Mouse (Mus musculus): ENCODE measurements around the gene Larp7. TPM values are rescaled to one million over a fixed set of nuclear protein-coding genes. Genes with fewer than 3 reads are reported as not detected.

Gene Larp7
- polyA plus RNA-seq, 1 experiment = 2.1 TPM

DNA sequence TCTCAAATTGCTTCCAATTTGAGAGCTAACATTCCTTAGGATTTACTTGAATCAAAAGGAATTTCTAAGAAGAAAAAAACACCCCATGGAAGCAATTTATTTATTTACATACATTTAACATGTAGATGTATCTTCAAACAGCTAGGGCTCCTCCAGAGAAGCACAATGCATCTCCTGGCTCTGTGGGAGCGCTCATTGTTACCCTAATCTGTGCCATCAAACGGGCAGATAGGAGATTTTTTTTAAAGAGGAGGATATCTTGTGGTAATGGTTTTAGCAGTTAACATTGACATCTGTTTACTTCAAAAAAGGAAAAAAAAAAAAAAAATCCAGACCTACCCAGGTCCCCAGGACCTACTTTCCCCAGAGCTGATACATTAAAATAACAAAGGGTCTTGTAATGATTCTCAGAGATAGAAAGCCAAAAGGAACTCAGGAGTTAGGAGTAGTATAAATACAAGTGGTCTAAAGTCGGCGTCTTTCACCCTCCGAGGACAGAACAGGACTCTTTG is 8.5 kb downstream of the Larp7 start:
- WGBS = 45% methylated on average over 5 of the region's 5 CpGs
- TF ChIP-seq POLR2A (IDR thresholded peaks at IDR 0.05; ENCODE audit: borderline replicate concordance, extremely low read depth, low read depth, low read length) = no peak
- TF ChIP-seq CTCF (IDR thresholded peaks at IDR 0.05; ENCODE audit: insufficient read depth, low read length) = no peak
- Histone ChIP-seq H3K4me1 (ENCODE audit: control insufficient read depth, insufficient read depth, low read length) (no peaks in the 10 kb centered on the region), H3K4me3 (replicated peaks; ENCODE audit: extremely low read depth, low read depth, low read length) (no peak overlapping the region)
- no peak for DNase-seq

DNA sequence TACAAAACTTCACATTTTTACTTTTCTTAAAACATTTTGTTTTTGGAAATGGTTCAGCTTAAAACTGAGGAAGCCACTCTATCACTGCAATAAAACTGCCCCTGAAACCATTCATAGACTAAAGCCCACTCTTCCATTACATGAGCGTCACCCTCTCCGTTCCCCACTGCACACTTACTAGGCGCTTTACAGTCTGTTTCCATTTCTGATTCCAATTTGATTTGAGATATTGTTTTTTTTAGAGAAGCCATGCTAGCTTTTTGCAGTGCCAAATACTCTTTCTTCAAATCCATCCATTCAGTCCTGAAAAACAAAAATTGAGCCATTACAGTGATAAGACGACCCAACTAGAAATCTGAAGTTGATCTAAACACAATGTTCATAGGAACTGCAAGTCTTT is 9.2 kb downstream of the Larp7 start:
- DNase-seq = no peak
- Histone ChIP-seq H3K4me3 (replicated peaks; ENCODE audit: extremely low read depth, low read depth, low read length) (no peak overlapping the region), H3K4me1 (ENCODE audit: control insufficient read depth, insufficient read depth, low read length) (no peaks in the 10 kb centered on the region)
- 88% methylated on average over 4 of the region's 4 CpGs for WGBS
- TF ChIP-seq POLR2A (IDR thresholded peaks at IDR 0.05; ENCODE audit: borderline replicate concordance, extremely low read depth, low read depth, low read length) (no peak), CTCF (IDR thresholded peaks at IDR 0.05; ENCODE audit: insufficient read depth, low read length) (no peak)

DNA sequence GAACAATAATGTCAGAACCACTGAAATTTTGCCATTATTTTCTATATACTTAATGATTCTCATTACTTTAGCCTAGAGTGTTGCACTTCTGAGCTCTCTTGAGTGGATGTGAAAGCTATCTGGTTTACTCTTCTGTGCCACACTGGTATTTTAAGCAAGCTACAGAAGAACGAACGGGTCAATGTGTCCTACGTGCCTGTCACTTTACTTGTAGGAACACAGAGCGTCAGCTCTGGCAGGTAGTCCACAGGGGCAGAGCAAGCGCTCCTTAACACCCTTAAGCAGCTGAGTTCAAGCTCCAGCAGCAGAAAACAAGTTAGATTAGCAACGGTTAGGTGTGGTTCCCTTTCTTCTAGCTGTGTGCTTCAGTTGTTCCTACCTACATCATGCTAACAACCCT is 14.0 kb downstream of the Larp7 start:
- 79% methylated on average over 6 of the region's 6 CpGs for WGBS
- TF ChIP-seq POLR2A (IDR thresholded peaks at IDR 0.05; ENCODE audit: borderline replicate concordance, extremely low read depth, low read depth, low read length) (no peak), CTCF (IDR thresholded peaks at IDR 0.05; ENCODE audit: insufficient read depth, low read length) (no peak)
- H3K4me3 ChIP-seq (replicated peaks; ENCODE audit: extremely low read depth, low read depth, low read length) = no peak overlapping the region
- no peaks in the 10 kb centered on the region for H3K4me1 ChIP-seq (ENCODE audit: control insufficient read depth, insufficient read depth, low read length)
- DNase-seq = no peak

DNA sequence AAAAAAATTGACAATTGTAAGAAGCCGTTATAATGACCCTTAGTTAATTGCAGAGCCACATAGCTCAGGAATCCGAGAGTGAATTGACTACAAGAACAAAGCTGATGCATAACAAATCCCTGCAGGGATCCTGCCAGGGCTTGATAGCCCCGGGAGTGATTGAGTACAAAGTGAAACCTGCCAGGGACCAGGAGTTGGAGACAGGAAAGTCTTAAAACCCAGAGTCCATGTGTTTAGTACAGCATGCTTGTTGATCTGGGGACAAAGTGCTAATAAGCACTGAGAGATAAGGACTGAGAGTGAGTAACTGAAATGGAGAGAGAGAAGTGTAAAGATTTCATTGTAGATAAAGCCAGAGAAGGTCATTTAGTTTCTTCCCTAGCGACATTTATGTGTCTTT is 22.9 kb downstream of the Larp7 start:
- no peak overlapping the region for H3K4me3 ChIP-seq (replicated peaks; ENCODE audit: extremely low read depth, low read depth, low read length)
- no peak for TF ChIP-seq POLR2A (IDR thresholded peaks at IDR 0.05; ENCODE audit: borderline replicate concordance, extremely low read depth, low read depth, low read length)
- no peak for TF ChIP-seq CTCF (IDR thresholded peaks at IDR 0.05; ENCODE audit: insufficient read depth, low read length)
- WGBS = 19% methylated on average over 4 of the region's 4 CpGs
- DNase-seq = no peak
- H3K4me1 ChIP-seq (ENCODE audit: control insufficient read depth, insufficient read depth, low read length) = peaks cover 2% of the 10 kb centered on the region; the same call in 1 of the 2 replicates

DNA sequence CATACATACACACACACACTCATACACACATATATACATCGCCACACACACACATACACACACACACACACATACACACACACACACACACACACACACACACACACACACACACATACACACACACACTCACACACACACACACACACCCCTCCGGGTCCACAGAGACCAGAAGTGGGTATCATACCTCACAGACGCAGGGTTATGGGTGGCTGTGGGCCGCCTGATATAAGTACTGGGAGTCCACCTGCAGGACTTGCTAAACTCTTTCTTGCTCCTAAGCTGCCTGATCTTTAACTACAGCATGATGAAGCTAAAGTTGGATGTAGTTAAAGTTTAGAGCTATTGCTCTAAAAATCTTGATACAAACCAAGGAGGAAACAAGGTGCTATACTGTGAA is 23.3 kb downstream of the Larp7 start:
- H3K4me1 ChIP-seq (ENCODE audit: control insufficient read depth, insufficient read depth, low read length) = peaks cover 2% of the 10 kb centered on the region; the same call in 1 of the 2 replicates
- H3K4me3 ChIP-seq (replicated peaks; ENCODE audit: extremely low read depth, low read depth, low read length) = no peak overlapping the region
- DNase-seq = no peak
- TF ChIP-seq CTCF (IDR thresholded peaks at IDR 0.05; ENCODE audit: insufficient read depth, low read length) = no peak
- no peak for TF ChIP-seq POLR2A (IDR thresholded peaks at IDR 0.05; ENCODE audit: borderline replicate concordance, extremely low read depth, low read depth, low read length)
- WGBS = 74% methylated on average over 4 of the region's 4 CpGs

DNA sequence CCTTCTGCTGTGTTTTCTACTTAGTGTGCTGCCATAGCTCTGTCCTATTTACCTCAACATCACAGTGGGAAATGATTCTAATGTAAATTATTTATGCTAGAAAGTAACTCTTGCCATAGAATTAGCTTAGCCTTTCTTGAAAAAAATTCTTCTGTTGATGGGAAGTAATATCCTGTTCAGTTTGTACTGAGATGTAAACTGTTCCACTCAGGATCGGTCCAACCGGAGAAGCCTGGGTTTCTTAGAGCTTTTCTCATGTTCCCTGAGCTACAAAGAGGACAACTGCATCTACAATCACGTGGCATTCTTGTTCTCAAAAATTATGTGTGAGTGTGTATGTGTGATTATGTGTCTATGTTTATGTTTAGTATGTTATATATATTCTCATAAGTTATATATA is 23.9 kb downstream of the Larp7 start:
- TF ChIP-seq CTCF (IDR thresholded peaks at IDR 0.05; ENCODE audit: insufficient read depth, low read length) = no peak
- no peak for TF ChIP-seq POLR2A (IDR thresholded peaks at IDR 0.05; ENCODE audit: borderline replicate concordance, extremely low read depth, low read depth, low read length)
- H3K4me3 ChIP-seq (replicated peaks; ENCODE audit: extremely low read depth, low read depth, low read length) = no peak overlapping the region
- 42% methylated on average over 3 of the region's 3 CpGs for WGBS
- DNase-seq = no peak
- H3K4me1 ChIP-seq (ENCODE audit: control insufficient read depth, insufficient read depth, low read length) = peaks cover 2% of the 10 kb centered on the region; the same call in 1 of the 2 replicates

DNA sequence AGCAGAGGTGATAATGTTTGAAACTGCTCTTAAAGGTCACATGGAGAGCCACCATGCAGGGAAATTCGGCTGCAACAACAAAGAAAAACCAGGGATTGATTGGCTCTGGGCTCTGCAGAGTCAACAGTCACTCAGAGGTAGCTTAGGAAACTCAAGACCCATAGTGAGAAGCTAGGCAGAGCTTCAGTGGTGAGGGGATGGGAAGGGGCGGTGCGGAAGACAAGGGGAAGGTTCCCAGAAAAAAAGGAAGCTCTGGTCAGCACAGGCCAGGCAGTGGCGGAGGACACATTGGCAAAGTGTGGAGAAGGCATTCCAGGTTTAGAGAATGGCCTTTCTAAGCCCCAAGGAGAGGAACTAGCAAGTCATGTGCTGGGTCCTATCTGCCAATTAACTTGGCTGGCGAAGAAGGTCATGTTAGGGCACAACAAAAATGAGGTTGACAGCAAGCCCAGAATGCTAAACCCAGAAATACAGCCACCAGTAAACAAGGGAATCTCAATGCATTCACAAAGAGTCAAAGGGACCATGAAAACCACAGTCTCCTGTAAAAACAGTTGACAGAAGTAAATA is 25.6 kb downstream of the Larp7 start:
- 71% methylated on average over 5 of the region's 5 CpGs for WGBS
- no peak for TF ChIP-seq CTCF (IDR thresholded peaks at IDR 0.05; ENCODE audit: insufficient read depth, low read length)
- TF ChIP-seq POLR2A (IDR thresholded peaks at IDR 0.05; ENCODE audit: borderline replicate concordance, extremely low read depth, low read depth, low read length) = no peak
- DNase-seq = no peak

DNA sequence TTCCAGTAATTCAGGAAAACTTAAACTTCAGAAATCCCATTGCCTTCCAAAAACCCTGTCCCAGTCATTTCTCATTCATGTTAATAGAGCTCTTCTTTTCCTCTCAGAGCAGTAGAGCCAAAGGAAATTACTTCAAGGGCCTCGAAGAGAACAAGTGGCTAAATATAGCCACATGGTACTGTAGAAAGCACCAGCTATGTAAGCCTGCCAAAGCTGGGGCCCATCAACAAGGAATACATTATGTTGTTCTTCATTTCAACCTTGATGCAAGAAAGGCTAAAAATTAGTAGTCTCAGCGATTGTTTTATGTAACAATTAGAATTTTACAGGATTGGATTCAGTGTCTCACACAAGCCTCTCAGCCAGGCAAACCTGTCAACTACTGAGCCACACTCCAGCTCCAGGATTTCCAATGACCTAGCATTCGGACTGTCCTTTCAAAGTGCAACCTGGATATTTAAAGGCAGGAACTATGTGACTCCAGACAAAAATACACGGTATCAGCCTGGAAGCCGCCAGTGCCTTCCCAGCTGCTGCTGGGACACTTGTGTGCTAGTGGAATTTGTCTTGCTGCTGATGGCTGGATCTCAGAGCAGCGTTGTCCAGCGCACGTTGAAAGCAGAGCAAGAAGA is 27.8 kb downstream of the Larp7 start:
- Histone ChIP-seq H3K4me3 (replicated peaks; ENCODE audit: extremely low read depth, low read depth, low read length) (no peak overlapping the region), H3K4me1 (ENCODE audit: control insufficient read depth, insufficient read depth, low read length) (no peaks in the 10 kb centered on the region; the same call in 1 of the 2 replicates)
- no peak for DNase-seq
- WGBS = 63% methylated on average over 8 of the region's 8 CpGs
- TF ChIP-seq POLR2A (IDR thresholded peaks at IDR 0.05; ENCODE audit: borderline replicate concordance, extremely low read depth, low read depth, low read length) = no peak
- TF ChIP-seq CTCF (IDR thresholded peaks at IDR 0.05; ENCODE audit: insufficient read depth, low read length) = no peak

More for the DNA sequence above, 25.6 kb downstream of the Larp7 start:
- no peak overlapping the region for H3K4me3 ChIP-seq (replicated peaks; ENCODE audit: extremely low read depth, low read depth, low read length)
- H3K4me1 ChIP-seq (ENCODE audit: control insufficient read depth, insufficient read depth, low read length) = peaks cover 2% of the 10 kb centered on the region; the same call in 1 of the 2 replicates

DNA sequence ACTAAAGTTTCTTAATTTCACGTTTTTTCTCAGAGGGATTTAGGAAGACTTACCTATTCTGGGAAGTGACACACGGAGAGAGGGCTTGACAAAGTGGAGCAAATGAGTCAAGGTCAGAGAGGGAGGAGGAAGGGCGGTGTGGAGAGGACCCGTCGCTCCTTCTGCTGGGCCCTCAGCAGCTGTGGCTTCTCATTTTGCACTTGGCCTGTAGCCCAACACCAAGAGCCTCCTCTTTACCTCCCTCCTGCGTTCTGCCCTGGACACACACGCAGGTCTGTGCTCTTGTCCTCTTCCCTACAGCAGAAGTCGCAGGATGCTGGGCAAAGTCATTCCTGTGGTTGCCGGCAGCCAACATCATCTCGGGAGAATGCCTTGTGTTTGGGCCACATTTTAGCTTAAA is 32.0 kb downstream of the Larp7 start:
- TF ChIP-seq CTCF (IDR thresholded peaks at IDR 0.05; ENCODE audit: insufficient read depth, low read length) (no peak), POLR2A (IDR thresholded peaks at IDR 0.05; ENCODE audit: borderline replicate concordance, extremely low read depth, low read depth, low read length) (no peak)
- DNase-seq = no peak
- Histone ChIP-seq H3K4me3 (replicated peaks; ENCODE audit: extremely low read depth, low read depth, low read length) (no peak overlapping the region), H3K4me1 (ENCODE audit: control insufficient read depth, insufficient read depth, low read length) (no peaks in the 10 kb centered on the region)
- 46% methylated on average over 10 of the region's 10 CpGs for WGBS

DNA sequence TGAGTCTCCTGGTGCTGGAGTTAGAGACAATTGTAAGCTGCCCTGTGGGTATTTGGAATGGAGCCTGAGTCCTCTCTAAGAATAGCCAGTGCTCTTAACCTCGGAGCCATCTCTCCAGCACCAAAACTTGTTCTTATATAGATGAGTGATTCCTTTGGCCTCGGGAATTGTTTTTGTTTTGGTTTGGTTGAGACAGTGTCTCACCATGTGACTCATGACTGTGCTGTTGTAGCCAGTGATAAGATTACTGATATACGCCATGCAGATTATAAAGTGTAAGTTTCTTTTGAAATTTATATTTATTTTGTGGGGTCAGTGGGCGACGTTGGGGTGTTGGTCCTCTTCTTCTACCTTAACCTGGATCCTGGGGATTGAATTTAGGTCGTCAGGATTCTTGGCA is 32.8 kb downstream of the Larp7 start:
- no peak for DNase-seq
- no peaks in the 10 kb centered on the region for H3K4me1 ChIP-seq (ENCODE audit: control insufficient read depth, insufficient read depth, low read length)
- TF ChIP-seq CTCF (IDR thresholded peaks at IDR 0.05; ENCODE audit: insufficient read depth, low read length) (no peak), POLR2A (IDR thresholded peaks at IDR 0.05; ENCODE audit: borderline replicate concordance, extremely low read depth, low read depth, low read length) (no peak)
- no peak overlapping the region for H3K4me3 ChIP-seq (replicated peaks; ENCODE audit: extremely low read depth, low read depth, low read length)
- whole genome bisulfite sequencing = 65% methylated on average over 6 of the region's 6 CpGs
